Mouse (Mus musculus) neural tube, embryonic 15.5 days (tissue): ENCODE data around the gene Rtn4. TPM values are rescaled to one million over a fixed set of nuclear protein-coding genes. Genes with fewer than 3 reads are reported as not detected.

Experiments
- ATAC-seq: fragments of 200-750 bp; cut with Nextera tagmentation; 2 replicates; pipeline ENCODE4 v1.8.0; 2017; ENCODE audit warnings: mild to moderate bottlenecking, moderate TSS enrichment, moderate library complexity; ENCODE audit not compliant: low FRiP score
- H3K27ac ChIP-seq: fragments of 300-500 bp; sonication (generic); replicated peaks from 2 replicates; pipeline ENCODE4 v1.5.1; 2015; ENCODE audit warnings: mild to moderate bottlenecking, inconsistent platforms
- H3K27me3 ChIP-seq: fragments of 300-500 bp; sonication (generic); replicated peaks from 2 replicates; pipeline ENCODE4 v1.6.1; 2015; ENCODE audit warnings: inconsistent platforms
- H3K36me3 ChIP-seq: fragments of 300-500 bp; sonication (generic); 2 replicates; pipeline ENCODE4 v1.6.1; 2015; ENCODE audit warnings: inconsistent platforms
- H3K4me1 ChIP-seq: fragments of 300-500 bp; sonication (generic); 2 replicates; pipeline ENCODE4 v1.6.1; 2015; ENCODE audit warnings: inconsistent platforms
- H3K4me2 ChIP-seq: fragments of 300-500 bp; sonication (generic); 2 replicates; pipeline ENCODE4 v1.6.1; 2015; ENCODE audit warnings: inconsistent platforms, mild to moderate bottlenecking, moderate library complexity
- H3K4me3 ChIP-seq: fragments of 300-500 bp; sonication (generic); replicated peaks from 2 replicates; pipeline ENCODE4 v1.5.1; 2015; ENCODE audit warnings: mild to moderate bottlenecking, inconsistent platforms
- H3K9ac ChIP-seq: fragments of 300-500 bp; sonication (generic); replicated peaks from 2 replicates; pipeline ENCODE4 v1.6.1; 2015; ENCODE audit warnings: mild to moderate bottlenecking, inconsistent platforms
- H3K9me3 ChIP-seq: fragments of 300-500 bp; sonication (generic); replicated peaks from 2 replicates; pipeline ENCODE4 v1.6.1; 2016; ENCODE audit warnings: inconsistent platforms
- WGBS: fragments of 180-500 bp; shearing (Covaris S2); methylation state at CpG from one replicate; pipeline ENCODE4 v1.1.7; 2015; ENCODE audit warnings: mixed read lengths; 5-methylcytosine and 5-hydroxymethylcytosine counted together
- polyA plus RNA-seq: library from polyadenylated mRNA; unstranded; fragments of >200 nt; fragmentation: Nextera tagmentation; extraction: Ambion mirVana; gene quantifications from 2 replicates; pipeline ENCODE4 v1.2.1, GENCODE M21; 2015

Rtn4 gene
- polyA plus RNA-seq, 1 experiment from 2014 or later = 122 TPM

DNA sequence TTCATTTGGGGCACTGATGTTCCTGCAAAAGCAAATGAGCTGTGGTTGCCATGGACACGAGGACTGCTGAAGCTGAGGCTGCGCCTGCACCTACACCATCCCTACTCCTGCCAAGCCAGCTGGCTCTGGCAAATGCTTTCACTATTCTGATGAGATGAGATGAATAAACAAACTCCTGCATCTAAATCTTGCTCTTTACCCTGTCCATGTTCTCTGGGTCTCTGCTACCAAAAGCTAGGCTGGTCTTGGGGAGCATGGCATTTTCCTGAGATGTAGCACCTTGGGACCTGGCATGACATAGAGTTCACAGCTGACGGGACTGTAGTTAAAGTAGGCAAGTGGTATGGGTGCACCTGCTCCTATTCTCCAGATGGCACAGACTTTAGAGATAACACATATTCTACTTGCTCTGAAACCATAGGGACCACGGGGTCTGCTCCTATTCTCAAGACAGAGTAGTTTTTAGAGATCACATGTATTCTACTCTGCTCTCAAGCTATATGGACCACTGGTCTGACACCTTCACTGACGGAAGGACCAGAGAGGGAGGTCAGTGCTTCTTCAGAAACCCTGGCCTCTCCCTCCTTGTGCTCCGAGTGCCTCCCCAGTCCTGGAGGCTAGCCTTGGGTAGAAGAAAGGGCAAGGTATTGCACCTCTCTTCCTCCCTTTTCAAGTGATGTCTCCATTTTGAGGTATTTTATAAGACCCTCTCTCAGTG is 96.3 kb downstream of the Rtn4 start:
- WGBS = 75% methylated on average over 6 of the region's 6 CpGs
- H3K9ac ChIP-seq = no peak overlapping the region
- H3K27ac ChIP-seq = peak overlapping the region; percentile 71
- peak; percentile 94 for ATAC-seq
- H3K4me2 ChIP-seq = peak overlapping the region; percentile 22; the same call in 1 of the 2 replicates
- no peaks in the 10 kb centered on the region for H3K27me3 ChIP-seq
- no peak overlapping the region for H3K4me3 ChIP-seq
- H3K4me1 ChIP-seq = peaks cover 11% of the 10 kb centered on the region
- H3K36me3 ChIP-seq = peaks cover 10% of the 10 kb centered on the region; the same call in 1 of the 2 replicates
- H3K9me3 ChIP-seq = no peaks in the 10 kb centered on the region

- Histone ChIP-seq H3K9ac (no peak overlapping the region), H3K4me3 (no peak overlapping the region), H3K27me3 (no peaks in the 10 kb centered on the region), H3K36me3 (peaks cover 15% of the 10 kb centered on the region), H3K9me3 (no peaks in the 10 kb centered on the region), H3K4me2 (no peak overlapping the region), H3K27ac (no peak overlapping the region), H3K4me1 (peaks cover 11% of the 10 kb centered on the region)
- 92% methylated on average over 2 of the region's 2 CpGs for WGBS
- ATAC-seq = no peak
Observed at GRCm38 (mm10) chr11:29790796-29791195, 98.0 kb downstream of the Rtn4 start.

Other genes starting within 250 kb of the Rtn4 start
- 12.5 and 16.3 TPM in 2 replicates for gene Prorsd1, start 177.9 kb upstream of the Rtn4 start, polyA plus RNA-seq
- 40.0 and 40.8 TPM in 2 replicates for gene Mtif2, start 166.5 kb upstream of the Rtn4 start, polyA plus RNA-seq
- 0.14 and 0.15 TPM in 2 replicates for gene Clhc1, start 145.0 kb upstream of the Rtn4 start, polyA plus RNA-seq
- 601 and 676 TPM in 2 replicates for gene Rps27a, start 144.8 kb upstream of the Rtn4 start, polyA plus RNA-seq
- gene 4931440F15Rik, start 132.7 kb downstream of the Rtn4 start, polyA plus RNA-seq = 0.70 and 0.79 TPM in 2 replicates